In genomic region chr4:130243621-130244020, GRCm38 (mm10) we compare ENCODE assay signal across 15 mouse cellular contexts. TPM values are rescaled to one million over a fixed set of nuclear protein-coding genes. Genes with fewer than 3 reads are reported as not detected.
"Had no signal": no experiment of that assay in that cellular context is flagged by ENCODE, and none has a peak within 500 bp of the region (broad histone marks: within the 10 kb centered on the region; RNA-seq: fewer than 3 reads in every experiment).

No protein-coding gene starts in this region.

RNA-seq across cellular contexts. Expression of gene Gm853, which starts 21.4 kb away (rescaled TPM):
- polyA plus RNA-seq: heart, embryonic 10.5 days; heart, embryonic 11.5 days; heart, embryonic 12.5 days; heart, embryonic 13.5 days; heart, embryonic 14.5 days; heart, embryonic 15.5 days; heart, embryonic 16.5 days; heart, postnatal 0 days; inflammation-experienced regulatory T-cells, adult 6 months; intestine, embryonic 14.5 days; intestine, embryonic 15.5 days; intestine, embryonic 16.5 days; intestine, postnatal 0 days; kidney, embryonic 14.5 days; large intestine, adult 2 months had no signal
